Mouse (Mus musculus) intestine, embryonic 16.5 days (tissue): ENCODE results near the gene Cryge. TPM values are rescaled to one million over a fixed set of nuclear protein-coding genes. Genes with fewer than 3 reads are reported as not detected.
"Not testable (repeated sequence)": the region's sequence is repeated elsewhere in the genome, so short reads cannot be mapped to it uniquely, and the experiment has no call there.

Experiments used
- ATAC-seq: fragments of 200-750 bp; cut with Nextera tagmentation; 2 replicates; pipeline ENCODE4 v1.8.0; 2017; ENCODE audit warnings: moderate TSS enrichment, moderate library complexity
- H3K27ac ChIP-seq: fragments of 300-500 bp; sonication (generic); 2 replicates; pipeline ENCODE4 v1.5.1; 2014; ENCODE audit warnings: mild to moderate bottlenecking, low read length
- H3K27me3 ChIP-seq: fragments of 300-500 bp; sonication (generic); replicated peaks from 2 replicates; pipeline ENCODE4 v1.6.1; 2014; ENCODE audit warnings: low read length, control low read depth, mixed read lengths; ENCODE audit not compliant: control insufficient read depth, insufficient read depth
- H3K36me3 ChIP-seq: fragments of 300-500 bp; sonication (generic); 2 replicates; pipeline ENCODE4 v1.6.1; 2014; ENCODE audit warnings: low read length, control low read depth; ENCODE audit not compliant: control insufficient read depth, insufficient read depth
- H3K4me1 ChIP-seq: fragments of 300-500 bp; sonication (generic); 2 replicates; pipeline ENCODE4 v1.6.1; 2014; ENCODE audit warnings: low read length, control low read depth, mixed read lengths; ENCODE audit not compliant: control insufficient read depth, insufficient read depth
- H3K4me2 ChIP-seq: fragments of 300-500 bp; sonication (generic); 2 replicates; pipeline ENCODE4 v1.6.1; 2014; ENCODE audit warnings: low read depth, low read length, control low read depth
- H3K4me3 ChIP-seq: fragments of 300-500 bp; sonication (generic); 2 replicates; pipeline ENCODE4 v1.5.1; 2014; ENCODE audit warnings: mild to moderate bottlenecking, low read length
- H3K9ac ChIP-seq: fragments of 300-500 bp; sonication (generic); 2 replicates; pipeline ENCODE4 v1.6.1; 2014; ENCODE audit warnings: low read depth, low read length
- H3K9me3 ChIP-seq: fragments of 300-500 bp; sonication (generic); 2 replicates; pipeline ENCODE4 v1.6.1; 2016; ENCODE audit warnings: low read length, control low read depth; ENCODE audit not compliant: control insufficient read depth
- WGBS: fragments of 180-500 bp; shearing (Covaris S2); extraction: QIAGEN DNeasy Blood & Tissue Kit; methylation state at CpG from one replicate; pipeline ENCODE4 v1.1.7; 2014; 5-methylcytosine and 5-hydroxymethylcytosine counted together
- polyA plus RNA-seq: library from polyadenylated mRNA; unstranded; fragments of >200 nt; fragmentation: Nextera tagmentation; extraction: Ambion mirVana; gene quantifications from 2 replicates; pipeline ENCODE4 v1.2.1, GENCODE M21; 2015

Cryge gene
- polyA plus RNA-seq, result not detected in 2 replicates

- H3K36me3 ChIP-seq, H3K9me3 ChIP-seq, ATAC-seq, H3K4me1 ChIP-seq, H3K4me3 ChIP-seq, H3K27me3 ChIP-seq, H3K4me2 ChIP-seq, H3K9ac ChIP-seq, H3K27ac ChIP-seq: not testable (repeated sequence)
- 72% methylated on average over 9 of the region's 12 CpGs for WGBS
These were observed at the start of gene Cryge for GRCm38 (mm10) chr1:65050952-65051351. TSS of gene Cryge (minus strand) at chr1:65051149.

GRCm38 (mm10) chr1:65096953-65097352, 46.0 kb upstream of the Cryge start:
- no peak overlapping the region for H3K4me3 ChIP-seq
- H3K4me2 ChIP-seq, result no peak overlapping the region
- H3K9me3 ChIP-seq, result no peaks in the 10 kb centered on the region
- no peaks in the 10 kb centered on the region for H3K36me3 ChIP-seq
- 77% methylated on average over 3 of the region's 3 CpGs for WGBS
- no peak overlapping the region for H3K27ac ChIP-seq
- H3K27me3 ChIP-seq, result no peaks in the 10 kb centered on the region
- ATAC-seq, result peak; percentile 60; the same call in 1 of the 2 replicates
- no peaks in the 10 kb centered on the region for H3K4me1 ChIP-seq
- H3K9ac ChIP-seq, result no peak overlapping the region

- Histone ChIP-seq H3K4me1 (no peaks in the 10 kb centered on the region), H3K9me3 (no peaks in the 10 kb centered on the region), H3K4me3 (no peak overlapping the region), H3K36me3 (no peaks in the 10 kb centered on the region), H3K9ac (no peak overlapping the region), H3K27ac (no peak overlapping the region), H3K4me2 (no peak overlapping the region), H3K27me3 (no peaks in the 10 kb centered on the region)
- 91% methylated on average over 3 of the region's 3 CpGs for WGBS
- ATAC-seq, result no peak
These were observed 40.6 kb upstream of the Cryge start for GRCm38 (mm10) chr1:65091566-65091965.

GRCm38 (mm10) chr1:65090370-65090769, 39.4 kb upstream of the Cryge start:
- Histone ChIP-seq H3K27me3 (no peaks in the 10 kb centered on the region), H3K4me1 (no peaks in the 10 kb centered on the region), H3K36me3 (no peaks in the 10 kb centered on the region), H3K9ac (no peak overlapping the region), H3K27ac (no peak overlapping the region), H3K9me3 (no peaks in the 10 kb centered on the region), H3K4me3 (no peak overlapping the region), H3K4me2 (no peak overlapping the region)
- peak; percentile 89 for ATAC-seq
- WGBS, result 45% methylated on average over 2 of the region's 2 CpGs

- Histone ChIP-seq H3K4me3 (no peak overlapping the region), H3K27me3 (no peaks in the 10 kb centered on the region), H3K9ac (no peak overlapping the region), H3K27ac (no peak overlapping the region), H3K9me3 (no peaks in the 10 kb centered on the region), H3K4me2 (no peak overlapping the region), H3K36me3 (no peaks in the 10 kb centered on the region), H3K4me1 (no peaks in the 10 kb centered on the region)
- peak; percentile 62; the same call in 1 of the 2 replicates for ATAC-seq
- 74% methylated on average over 6 of the region's 6 CpGs for WGBS
These were observed 37.8 kb upstream of the Cryge start for GRCm38 (mm10) chr1:65088567-65089356.

- 42% methylated on average over 7 of the region's 7 CpGs for WGBS
- H3K9me3 ChIP-seq, result no peaks in the 10 kb centered on the region
- ATAC-seq, result no peak
These were observed 31.2 kb upstream of the Cryge start, which contains the start of gene Crygb for GRCm38 (mm10) chr1:65082188-65082587. TSS of gene Crygb (minus strand) at chr1:65082288.

GRCm38 (mm10) chr1:65075607-65076006, 24.7 kb upstream of the Cryge start:
- Histone ChIP-seq H3K4me1 (no peaks in the 10 kb centered on the region), H3K9ac (no peak overlapping the region), H3K27ac (no peak overlapping the region), H3K36me3 (no peaks in the 10 kb centered on the region), H3K27me3 (no peaks in the 10 kb centered on the region), H3K4me3 (no peak overlapping the region), H3K9me3 (no peaks in the 10 kb centered on the region), H3K4me2 (no peak overlapping the region)
- no peak for ATAC-seq
- 17% methylated on average over 5 of the region's 5 CpGs for WGBS

More at GRCm38 (mm10) chr1:65082188-65082587, 31.2 kb upstream of the Cryge start, which contains the start of gene Crygb:
- Histone ChIP-seq H3K4me3 (no peak within 1 kb of the TSS), H3K27me3 (no peaks in the 10 kb centered on the region), H3K4me2 (no peak within 1 kb of the TSS), H3K9ac (no peak within 1 kb of the TSS), H3K36me3 (no peaks in the 10 kb centered on the region), H3K4me1 (no peaks in the 10 kb centered on the region), H3K27ac (no peak within 1 kb of the TSS)

GRCm38 (mm10) chr1:65073589-65073988, 22.6 kb upstream of the Cryge start, which contains the start of gene Crygc:
TSS of gene Crygc (minus strand) at chr1:65073689.
- Histone ChIP-seq H3K4me2 (no peak within 1 kb of the TSS), H3K36me3 (no peaks in the 10 kb centered on the region), H3K4me3 (no peak within 1 kb of the TSS), H3K27ac (no peak within 1 kb of the TSS), H3K27me3 (no peaks in the 10 kb centered on the region), H3K9ac (no peak within 1 kb of the TSS), H3K9me3 (no peaks in the 10 kb centered on the region), H3K4me1 (no peaks in the 10 kb centered on the region)
- ATAC-seq, result no peak
- 70% methylated on average over 6 of the region's 6 CpGs for whole genome bisulfite sequencing

GRCm38 (mm10) chr1:65067842-65068241, 16.9 kb upstream of the Cryge start:
- no peak overlapping the region for H3K27ac ChIP-seq
- H3K27me3 ChIP-seq, result no peaks in the 10 kb centered on the region
- H3K9ac ChIP-seq, result no peak overlapping the region
- H3K36me3 ChIP-seq, result no peaks in the 10 kb centered on the region
- H3K9me3 ChIP-seq, result no peaks in the 10 kb centered on the region
- H3K4me1 ChIP-seq, result no peaks in the 10 kb centered on the region
- no peak overlapping the region for H3K4me2 ChIP-seq
- no peak overlapping the region for H3K4me3 ChIP-seq
- no peak for ATAC-seq
